Mouse (Mus musculus) layer of hippocampus, postnatal 36 days (tissue): ENCODE measurements around the gene Nop10. TPM values are rescaled to one million over a fixed set of nuclear protein-coding genes. Genes with fewer than 3 reads are reported as not detected.

ENCODE experiments used
- DNase-seq, 2 experiments: peaks; one replicate each; pipeline ENCODE4 v3.0.0; 2022
- total RNA-seq, 2 experiments: library from RNA; stranded (reverse); gene quantifications; 2 replicates each; pipeline ENCODE4 v1.2.3; 2021

The Nop10 gene
- 10 to 100 TPM; 52.2 to 54.7 TPM for total RNA-seq

- DNase-seq = peak; percentile 83 to 84
Observed at GRCm38 (mm10) chr2:112261748-112262653, at the start of gene Nop10. Gene Nop10, plus strand, starts transcription at chr2:112261926.

- no peak for DNase-seq
Observed at GRCm38 (mm10) chr2:112215977-112216376, 45.7 kb upstream of the Nop10 start.

- no peak for DNase-seq
Observed at GRCm38 (mm10) chr2:112217614-112218013, 44.1 kb upstream of the Nop10 start.

- no peak for DNase-seq
Observed at GRCm38 (mm10) chr2:112220880-112221279, 40.8 kb upstream of the Nop10 start.

GRCm38 (mm10) chr2:112222607-112223006 lies 39.1 kb upstream of the Nop10 start:
- DNase-seq = no peak

- DNase-seq = no peak
Observed at GRCm38 (mm10) chr2:112224356-112224755, 37.4 kb upstream of the Nop10 start.

- DNase-seq = no peak
Observed at GRCm38 (mm10) chr2:112232623-112233022, 29.1 kb upstream of the Nop10 start.

GRCm38 (mm10) chr2:112236620-112237019 lies 25.1 kb upstream of the Nop10 start:
- no peak for DNase-seq

- no peak for DNase-seq
Observed at GRCm38 (mm10) chr2:112238006-112238405, 23.7 kb upstream of the Nop10 start.

GRCm38 (mm10) chr2:112239212-112239934 lies 22.4 kb upstream of the Nop10 start, which contains the start of gene Lpcat4:
Gene Lpcat4, plus strand, starts transcription at chr2:112239468.
- DNase-seq = peak; percentile 85 to 88

GRCm38 (mm10) chr2:112239935-112240721 lies 21.6 kb upstream of the Nop10 start:
- DNase-seq = peak in 1 of 2 experiments; percentile 29

- DNase-seq = no peak
Observed at GRCm38 (mm10) chr2:112241787-112242186, 19.9 kb upstream of the Nop10 start.

- DNase-seq = no peak
Observed at GRCm38 (mm10) chr2:112245307-112245706, 16.4 kb upstream of the Nop10 start.

GRCm38 (mm10) chr2:112246193-112246592 lies 15.5 kb upstream of the Nop10 start:
- no peak for DNase-seq

- DNase-seq = no peak
Observed at GRCm38 (mm10) chr2:112247323-112247722, 14.4 kb upstream of the Nop10 start.

GRCm38 (mm10) chr2:112249780-112250453 lies 11.8 kb upstream of the Nop10 start:
- no peak for DNase-seq

GRCm38 (mm10) chr2:112254675-112255515 lies 6.8 kb upstream of the Nop10 start:
- no peak for DNase-seq

- DNase-seq = no peak
Observed at GRCm38 (mm10) chr2:112259241-112259962, 2.3 kb upstream of the Nop10 start, which contains the start of gene Nutm1. Gene Nutm1, minus strand, starts transcription at chr2:112259291.

GRCm38 (mm10) chr2:112262779-112263295 lies 1.1 kb downstream of the Nop10 start:
- DNase-seq = no peak

- no peak for DNase-seq
Observed at GRCm38 (mm10) chr2:112264364-112264763, 2.6 kb downstream of the Nop10 start.
